Mouse (Mus musculus) spleen, adult 10 weeks (tissue): Measurements from ENCODE around the gene Pgam2. TPM values are rescaled to one million over a fixed set of nuclear protein-coding genes. Genes with fewer than 3 reads are reported as not detected.

Source experiments
- polyA plus RNA-seq: library from polyadenylated mRNA; stranded (reverse); fragments of 350-450 nt; fragmentation: Illumina TruSeq; extraction: RNeasy Lipid Tissue Mini Kit (QIAGEN cat#74804); gene quantifications from one replicate; pipeline ENCODE4 v1.2.3, GENCODE M21; 2015; ENCODE audit warnings: low replicate concordance; ENCODE audit not compliant: insufficient read depth

The Pgam2 gene
- polyA plus RNA-seq, result not detected

GRCm38 (mm10) chr11:5803551-5803981 is at the start of gene Pgam2:
Gene Pgam2, minus strand, starts transcription at chr11:5803733.

DNA sequence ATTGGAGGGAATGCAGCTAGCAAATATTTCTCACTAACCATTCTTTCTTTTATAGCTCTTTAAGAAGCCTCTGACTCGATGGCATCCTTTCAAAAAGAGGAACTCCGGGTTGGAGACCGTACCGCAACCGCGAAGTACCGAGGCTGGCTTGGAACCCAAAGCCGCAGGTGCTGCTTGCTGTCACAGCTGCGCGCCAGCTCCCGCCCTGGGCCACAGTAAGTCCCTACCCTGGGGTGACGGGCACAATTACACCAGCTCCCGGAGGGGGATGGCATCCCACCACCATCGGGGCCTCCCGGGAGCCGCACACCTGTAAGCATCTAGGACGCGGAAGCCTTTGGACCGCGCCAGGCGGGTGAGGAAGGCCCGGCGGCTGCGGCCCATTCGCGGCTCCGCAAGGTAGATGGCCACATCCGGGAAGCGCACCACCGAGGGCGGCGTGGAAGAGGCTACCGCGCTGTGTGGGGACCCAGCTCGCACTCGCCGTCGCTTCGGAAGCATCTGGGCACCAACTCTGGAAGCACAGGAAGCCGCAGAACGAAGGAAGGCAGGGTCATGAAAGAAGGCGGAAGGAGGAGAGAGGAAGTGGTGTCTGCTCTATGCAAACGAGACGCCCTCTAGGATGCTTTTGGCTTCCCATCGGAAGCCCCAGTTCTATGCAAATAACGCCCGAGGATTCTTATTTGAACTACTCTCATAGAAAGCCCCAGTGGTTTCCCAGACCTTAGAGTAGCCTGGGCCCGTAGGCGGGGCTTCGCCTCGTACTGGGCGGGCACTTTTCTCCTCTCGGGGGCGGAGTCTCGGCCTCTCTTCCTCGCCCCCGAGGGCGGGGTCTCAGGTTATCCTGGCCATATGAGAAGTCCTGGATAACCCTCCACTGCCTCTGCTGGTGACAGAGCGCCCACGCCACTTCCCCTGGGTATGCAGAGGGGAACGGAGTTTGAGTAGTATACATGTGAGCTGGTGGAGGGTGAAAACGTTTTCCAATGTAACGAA is 34.0 kb upstream of the Pgam2 start, which contains the start of gene Polm:
Gene Polm (minus strand): TSS at position 766 of the 996 bp plus-strand sequence.

GRCm38 (mm10) chr11:5788056-5789014 is 15.2 kb downstream of the Pgam2 start, which contains the start of gene Dbnl:
Gene Dbnl, plus strand, starts transcription at chr11:5788488.

GRCm38 (mm10) chr11:5761820-5762632 is 41.5 kb downstream of the Pgam2 start, which contains the start of gene Urgcp:
Gene Urgcp, minus strand, starts transcription at chr11:5762376.

Other genes starting within 250 kb of the Pgam2 start
- not detected for gene Ankrd36, start 234.0 kb downstream of the Pgam2 start, polyA plus RNA-seq
- 33.0 TPM for gene Mrps24, start 88.1 kb downstream of the Pgam2 start, polyA plus RNA-seq
- 9.5 TPM for gene Urgcp, start 41.4 kb downstream of the Pgam2 start, polyA plus RNA-seq
- gene Dbnl, start 15.2 kb downstream of the Pgam2 start, polyA plus RNA-seq, result 66.1 TPM
- gene Polm, start 34.3 kb upstream of the Pgam2 start, polyA plus RNA-seq, result 20.7 TPM
- gene Aebp1, start 58.2 kb upstream of the Pgam2 start, polyA plus RNA-seq, result 6.9 TPM
- gene Pold2, start 74.6 kb upstream of the Pgam2 start, polyA plus RNA-seq, result 17.3 TPM
- not detected for gene Myl7, start 95.0 kb upstream of the Pgam2 start, polyA plus RNA-seq
- not detected for gene Gck, start 146.3 kb upstream of the Pgam2 start, polyA plus RNA-seq
- 80.7 TPM for gene Ykt6, start 152.0 kb upstream of the Pgam2 start, polyA plus RNA-seq